Mouse (Mus musculus) embryonic fibroblast, embryonic 13.5 days (primary cell): Measurements from ENCODE around the gene Prpf31.

Experiments
- CTCF ChIP-seq: IDR thresholded peaks from 2 replicates; pipeline ENCODE4 v1.5.1; 2011; ENCODE audit warnings: mild to moderate bottlenecking, control low read depth, low read length, moderate library complexity, borderline replicate concordance; ENCODE audit not compliant: insufficient read depth
- POLR2A ChIP-seq: IDR thresholded peaks from 2 replicates; pipeline ENCODE4 v1.6.1; 2011; ENCODE audit warnings: low read depth, mild to moderate bottlenecking, control low read depth, low read length, moderate library complexity

- TF ChIP-seq CTCF (no peak), POLR2A (no peak)
Measured at GRCm38 (mm10) chr7:3594686-3595085, 35.1 kb upstream of the Prpf31 start.
